Mouse (Mus musculus) midbrain, embryonic 11.5 days (tissue): ENCODE results near the gene Brca2. TPM values are rescaled to one million over a fixed set of nuclear protein-coding genes. Genes with fewer than 3 reads are reported as not detected.

Source experiments
- ATAC-seq: fragments of 200-750 bp; cut with Nextera tagmentation; 2 replicates; pipeline ENCODE4 v1.8.0; 2017; ENCODE audit warnings: moderate TSS enrichment, moderate library complexity; ENCODE audit not compliant: low FRiP score
- DNase-seq: peaks from one replicate; pipeline ENCODE4 v3.0.0; 2015; ENCODE audit warnings: low spot score; ENCODE audit errors: missing footprints
- H3K27ac ChIP-seq: fragments of 300-500 bp; sonication (generic); 2 replicates; pipeline ENCODE4 v1.5.1; 2014; ENCODE audit warnings: low read depth, low read length
- H3K27me3 ChIP-seq: fragments of 300-500 bp; sonication (generic); 2 replicates; pipeline ENCODE4 v1.6.1; 2014; ENCODE audit warnings: mild to moderate bottlenecking, low read length, moderate library complexity, mixed read lengths; ENCODE audit not compliant: control insufficient read depth, insufficient read depth
- H3K36me3 ChIP-seq: fragments of 300-500 bp; sonication (generic); 2 replicates; pipeline ENCODE4 v1.6.1; 2014; ENCODE audit warnings: mild to moderate bottlenecking, low read length, moderate library complexity, mixed read lengths; ENCODE audit not compliant: control insufficient read depth, insufficient read depth
- H3K4me1 ChIP-seq: fragments of 300-500 bp; sonication (generic); 2 replicates; pipeline ENCODE4 v1.6.1; 2014; ENCODE audit warnings: low read length; ENCODE audit not compliant: control insufficient read depth, insufficient read depth
- H3K4me2 ChIP-seq: fragments of 300-500 bp; sonication (generic); 2 replicates; pipeline ENCODE4 v1.6.1; 2014; ENCODE audit warnings: mild to moderate bottlenecking, moderate library complexity
- H3K4me3 ChIP-seq: fragments of 300-500 bp; sonication (generic); 2 replicates; pipeline ENCODE4 v1.5.1; 2014; ENCODE audit warnings: low read depth, low read length
- H3K9ac ChIP-seq: fragments of 300-500 bp; sonication (generic); 2 replicates; pipeline ENCODE4 v1.6.1; 2014; ENCODE audit warnings: low read length
- H3K9me3 ChIP-seq: fragments of 300-500 bp; sonication (generic); 2 replicates; pipeline ENCODE4 v1.6.1; 2016; ENCODE audit warnings: low read length; ENCODE audit not compliant: control insufficient read depth
- WGBS: fragments of 180-500 bp; shearing (Covaris S2); extraction: QIAGEN DNeasy Blood & Tissue Kit; methylation state at CpG from one replicate; pipeline ENCODE4 v1.1.7; 2014; 5-methylcytosine and 5-hydroxymethylcytosine counted together
- polyA plus RNA-seq: library from polyadenylated mRNA; unstranded; fragments of >200 nt; fragmentation: Nextera tagmentation; extraction: Ambion mirVana; gene quantifications from 2 replicates; pipeline ENCODE4 v1.2.1, GENCODE M21; 2014

The Brca2 gene
- polyA plus RNA-seq, 1 experiment from 2014 or later: 21.5 TPM

GRCm38 (mm10) chr5:150599301-150600294, 77.2 kb downstream of the Brca2 start:
- Histone ChIP-seq H3K9ac (no peak overlapping the region), H3K27me3 (peaks cover 8% of the 10 kb centered on the region; the same call in 1 of the 2 replicates), H3K4me1 (peaks cover 3% of the 10 kb centered on the region; the same call in 1 of the 2 replicates), H3K4me3 (no peak overlapping the region), H3K9me3 (no peaks in the 10 kb centered on the region), H3K27ac (no peak overlapping the region), H3K36me3 (no peaks in the 10 kb centered on the region), H3K4me2 (no peak overlapping the region)
- DNase-seq: peak; percentile 69
- ATAC-seq: no peak
- WGBS: 63% methylated on average over 13 of the region's 13 CpGs

GRCm38 (mm10) chr5:150600554-150601440, 78.4 kb downstream of the Brca2 start:
- Histone ChIP-seq H3K4me2 (no peak overlapping the region), H3K36me3 (no peaks in the 10 kb centered on the region), H3K27ac (no peak overlapping the region), H3K4me3 (no peak overlapping the region), H3K27me3 (no peaks in the 10 kb centered on the region; the same call in 1 of the 2 replicates), H3K9ac (no peak overlapping the region), H3K4me1 (no peaks in the 10 kb centered on the region), H3K9me3 (no peaks in the 10 kb centered on the region)
- DNase-seq (peak; percentile 85), ATAC-seq (no peak)
- WGBS: 84% methylated on average over 20 of the region's 20 CpGs

GRCm38 (mm10) chr5:150601441-150602230, 79.2 kb downstream of the Brca2 start:
- Histone ChIP-seq H3K9ac (no peak overlapping the region), H3K4me2 (no peak overlapping the region), H3K27ac (no peak overlapping the region), H3K36me3 (0 out of 2 replicates have a peak, but pooled peaks cover 1% of the 10 kb centered on the region), H3K27me3 (no peaks in the 10 kb centered on the region), H3K4me3 (no peak overlapping the region), H3K9me3 (no peaks in the 10 kb centered on the region), H3K4me1 (no peaks in the 10 kb centered on the region)
- 80% methylated on average over 14 of the region's 14 CpGs for WGBS
- ATAC-seq: peak; percentile 49; the same call in 1 of the 2 replicates
- DNase-seq: peak; percentile 75

- Histone ChIP-seq H3K27ac (no peak overlapping the region), H3K4me2 (no peak overlapping the region), H3K4me3 (no peak overlapping the region), H3K9ac (no peak overlapping the region), H3K9me3 (no peaks in the 10 kb centered on the region), H3K4me1 (no peaks in the 10 kb centered on the region), H3K36me3 (0 out of 2 replicates have a peak, but pooled peaks cover 4% of the 10 kb centered on the region), H3K27me3 (no peaks in the 10 kb centered on the region)
- WGBS: 94% methylated on average over 6 of the region's 6 CpGs
- DNase-seq (peak; percentile 71), ATAC-seq (no peak)
Observed at GRCm38 (mm10) chr5:150606131-150606530, 83.7 kb downstream of the Brca2 start.

GRCm38 (mm10) chr5:150607631-150608030, 85.2 kb downstream of the Brca2 start:
- 97% methylated on average over 8 of the region's 8 CpGs for WGBS
- Histone ChIP-seq H3K36me3 (0 out of 2 replicates have a peak, but pooled peaks cover 4% of the 10 kb centered on the region), H3K27me3 (no peaks in the 10 kb centered on the region), H3K9me3 (no peaks in the 10 kb centered on the region), H3K4me1 (no peaks in the 10 kb centered on the region), H3K27ac (no peak overlapping the region), H3K9ac (no peak overlapping the region), H3K4me3 (no peak overlapping the region), H3K4me2 (no peak overlapping the region)
- DNase-seq (peak; percentile 10), ATAC-seq (no peak)

- no peak overlapping the region for H3K4me3 ChIP-seq
- 81% methylated on average over 1 of the region's 1 CpGs for WGBS
- no peak for ATAC-seq
Observed at GRCm38 (mm10) chr5:150611136-150611535, 88.7 kb downstream of the Brca2 start.

GRCm38 (mm10) chr5:150611697-150612096, 89.3 kb downstream of the Brca2 start:
- Histone ChIP-seq H3K9ac (no peak overlapping the region), H3K9me3 (no peaks in the 10 kb centered on the region), H3K36me3 (0 out of 2 replicates have a peak, but pooled peaks cover 2% of the 10 kb centered on the region), H3K27ac (no peak overlapping the region), H3K4me1 (no peaks in the 10 kb centered on the region), H3K4me2 (no peak overlapping the region), H3K4me3 (no peak overlapping the region), H3K27me3 (no peaks in the 10 kb centered on the region)
- ATAC-seq (no peak), DNase-seq (peak; percentile 57)
- whole genome bisulfite sequencing: 84% methylated on average over 12 of the region's 12 CpGs

More at GRCm38 (mm10) chr5:150611136-150611535, 88.7 kb downstream of the Brca2 start:
- H3K4me2 ChIP-seq: no peak overlapping the region
- H3K9me3 ChIP-seq: no peaks in the 10 kb centered on the region
- 0 out of 2 replicates have a peak, but pooled peaks cover 4% of the 10 kb centered on the region for H3K36me3 ChIP-seq
- no peaks in the 10 kb centered on the region for H3K27me3 ChIP-seq
- H3K4me1 ChIP-seq: no peaks in the 10 kb centered on the region
- H3K27ac ChIP-seq: no peak overlapping the region
- DNase-seq: peak; percentile 45
- no peak overlapping the region for H3K9ac ChIP-seq

GRCm38 (mm10) chr5:150614054-150614453, 91.6 kb downstream of the Brca2 start:
- Histone ChIP-seq H3K4me2 (no peak overlapping the region), H3K9me3 (no peaks in the 10 kb centered on the region), H3K27me3 (no peaks in the 10 kb centered on the region), H3K4me1 (no peaks in the 10 kb centered on the region), H3K4me3 (no peak overlapping the region), H3K27ac (no peak overlapping the region), H3K9ac (no peak overlapping the region), H3K36me3 (no peaks in the 10 kb centered on the region)
- WGBS: 94% methylated on average over 2 of the region's 2 CpGs
- ATAC-seq: no peak
- DNase-seq: peak; percentile 17
